Mouse (Mus musculus): ENCODE measurements around the gene Myl6b. TPM values are rescaled to one million over a fixed set of nuclear protein-coding genes. Genes with fewer than 3 reads are reported as not detected.

Gene Myl6b
- 1 to 10 TPM; 2.3 to 2.7 TPM for total RNA-seq (2023)

DNA sequence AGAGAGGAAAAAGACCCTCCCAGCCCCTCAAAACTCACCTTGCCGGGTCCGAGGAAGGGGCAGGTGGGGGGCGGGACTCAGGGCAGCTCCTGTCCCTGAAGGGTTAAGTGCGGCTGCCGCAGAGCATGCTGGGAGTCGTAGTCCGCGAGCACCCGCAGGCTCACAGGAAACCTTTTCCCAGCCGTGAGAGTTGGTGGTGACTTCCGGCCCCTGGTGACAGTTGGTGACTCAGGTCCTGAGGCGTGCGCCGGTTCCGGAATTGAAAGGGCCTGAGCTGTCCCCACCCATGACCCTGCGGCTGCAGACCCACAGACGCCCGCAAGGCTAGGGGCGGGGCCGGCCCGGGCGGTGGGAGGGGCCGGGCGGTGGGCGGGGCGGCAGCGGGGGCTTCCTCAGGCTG, at the start of gene Myl6b:
TSS of gene Myl6b (minus strand) at position 96 of the 400 bp plus-strand sequence.

DNA sequence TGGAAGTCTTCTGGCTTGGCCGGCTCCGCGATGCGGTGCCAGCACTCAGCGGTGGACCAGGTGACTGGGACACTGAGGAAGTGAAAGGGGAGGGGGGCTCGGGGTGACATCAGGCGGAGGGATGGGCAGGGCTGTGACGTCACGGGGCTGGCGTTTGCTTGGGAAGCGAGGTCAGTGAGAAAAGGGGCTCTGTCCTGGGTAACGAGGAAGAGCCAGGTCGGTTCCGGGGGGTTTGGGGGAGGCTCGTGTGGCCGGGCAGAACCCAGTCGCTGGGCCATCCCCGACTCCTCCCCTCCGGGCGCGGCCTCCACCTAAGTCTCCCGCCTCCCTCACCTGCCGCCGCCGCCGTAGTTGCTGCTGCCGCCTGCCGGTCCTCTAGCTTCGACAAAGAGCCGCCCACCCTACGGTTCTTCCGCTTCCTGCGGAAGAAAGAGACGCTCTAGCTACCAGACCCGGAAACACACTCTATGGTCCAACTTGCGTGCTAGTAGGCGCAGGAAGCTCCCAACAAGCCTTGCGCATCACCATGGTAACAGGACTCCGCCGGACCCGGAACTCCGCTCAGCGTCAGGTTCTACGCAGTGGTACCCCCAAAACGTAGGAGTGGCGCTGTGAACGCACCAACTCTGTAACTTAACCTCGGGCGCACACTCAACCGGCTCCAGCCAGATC, 49.0 kb upstream of the Myl6b start, which contains the start of gene Zc3h10:
TSS of gene Zc3h10 (minus strand) at position 414 of the 672 bp plus-strand sequence.

DNA sequence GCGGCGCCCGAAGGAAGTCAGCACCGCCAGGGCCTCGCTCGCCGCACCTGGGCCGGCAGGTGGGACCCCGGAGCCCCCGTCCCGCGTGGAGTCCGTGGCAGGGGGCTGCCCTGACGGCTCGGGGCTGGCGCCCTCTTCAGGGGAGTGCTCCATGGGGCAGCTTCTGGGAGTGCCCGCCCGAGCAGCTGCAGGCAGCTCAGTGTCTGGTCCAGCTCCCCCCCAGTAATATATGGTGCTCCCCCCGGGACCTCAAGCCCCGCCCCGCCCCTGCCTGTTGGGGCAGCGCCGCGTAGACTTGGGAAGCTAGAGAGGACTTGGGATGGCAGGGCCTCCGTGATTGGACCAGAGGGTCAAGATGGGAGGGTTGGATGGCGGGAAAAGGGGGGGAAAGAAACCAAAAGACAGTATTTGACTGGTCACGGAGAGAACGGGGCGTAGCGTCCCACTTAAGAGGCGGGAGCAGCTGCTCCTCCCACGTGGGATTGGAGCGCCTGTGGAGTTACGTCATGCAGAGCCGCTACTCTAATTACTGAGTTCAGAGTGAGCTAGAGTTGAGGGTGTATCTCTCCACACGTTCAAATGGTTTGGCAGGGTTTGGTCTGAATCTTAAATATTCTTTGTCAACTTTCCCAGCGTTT, 27.3 kb upstream of the Myl6b start, which contains the start of gene Esyt1:
TSS of gene Esyt1 (minus strand) at position 201 of the 638 bp plus-strand sequence.

DNA sequence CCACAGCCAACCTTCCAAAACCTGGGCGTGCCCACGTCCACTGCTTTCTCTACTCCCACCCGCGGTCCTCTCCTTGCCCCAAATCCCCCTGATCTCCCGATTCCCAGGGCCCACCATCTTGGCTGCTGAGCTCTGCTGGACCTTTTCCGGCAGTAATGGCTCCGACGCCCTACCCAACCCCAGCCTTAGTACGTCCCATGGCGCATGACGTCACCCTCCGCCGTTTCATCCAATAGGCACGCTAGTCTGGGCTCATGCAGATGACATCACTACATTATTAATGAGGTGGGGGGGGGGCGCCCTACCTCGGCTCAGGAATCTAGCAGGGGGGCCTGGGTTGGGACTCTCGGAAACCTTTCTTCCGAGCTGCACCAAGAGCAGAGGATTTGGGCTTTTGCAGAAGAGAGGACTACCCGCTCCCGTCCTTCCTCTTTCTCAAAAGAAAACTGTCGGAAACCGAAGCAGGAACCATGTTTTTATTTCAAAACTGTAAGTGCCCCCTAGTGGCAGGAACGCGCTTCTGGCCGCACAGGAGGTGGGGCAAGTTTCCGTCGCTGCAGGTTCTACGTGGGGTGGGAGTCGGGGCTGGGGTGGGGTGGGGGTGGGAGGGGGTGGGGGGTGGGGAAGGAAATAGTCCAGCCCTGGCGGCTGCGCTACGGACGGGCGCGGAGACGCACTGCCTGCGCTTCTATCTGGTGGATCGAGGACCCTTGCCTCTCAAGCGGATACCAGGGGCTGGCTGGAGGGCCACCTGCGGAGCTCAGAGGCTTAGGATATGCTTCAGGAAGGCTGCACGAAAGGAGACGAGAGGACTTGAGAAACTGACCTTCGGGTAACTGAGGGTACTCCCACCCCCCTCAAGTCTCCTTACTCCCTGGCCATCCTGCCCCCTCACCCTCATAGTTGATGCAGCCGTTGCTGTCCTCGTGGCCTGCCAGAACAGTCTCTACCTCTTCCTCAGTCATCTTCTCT, 4.5 kb downstream of the Myl6b start, which contains the start of gene Myl6:
TSS of gene Myl6 (minus strand) at position 451 of the 972 bp plus-strand sequence.

DNA sequence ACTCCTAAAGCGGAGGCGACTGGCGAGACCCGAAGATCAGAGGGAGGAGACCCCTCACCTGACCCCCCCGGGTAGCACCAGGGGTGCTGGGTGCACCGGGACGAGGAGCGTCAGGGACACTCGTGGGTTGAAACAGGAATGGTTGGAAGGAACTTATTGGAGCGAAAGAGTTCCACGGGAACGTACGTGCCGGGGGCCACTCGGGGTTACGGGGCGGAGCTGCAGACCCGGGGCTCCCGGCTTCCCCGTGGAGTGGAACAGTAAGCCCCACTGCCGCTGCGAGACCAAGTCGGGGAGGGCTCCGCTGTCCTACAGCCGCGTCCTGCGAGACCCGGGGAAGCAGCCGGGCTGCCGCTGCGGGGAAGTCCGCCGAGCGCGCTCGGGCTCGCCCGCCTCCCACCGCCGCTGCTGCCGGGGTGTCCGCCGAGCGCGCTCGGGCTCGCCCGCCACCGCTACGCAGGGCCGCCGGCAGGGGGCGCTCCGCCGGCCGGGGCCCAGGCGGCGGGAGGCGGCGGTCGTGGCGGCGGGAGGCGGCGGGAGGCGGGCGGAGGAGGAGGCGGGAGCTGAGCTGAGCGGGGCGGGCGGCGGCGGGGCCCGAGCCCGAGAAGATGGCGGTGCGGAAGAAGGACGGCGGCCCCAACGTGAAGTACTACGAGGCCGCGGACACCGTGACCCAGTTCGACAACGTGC, 39.6 kb downstream of the Myl6b start, which contains the start of gene Smarcc2:
TSS of gene Smarcc2 (plus strand) at position 530 of the 690 bp plus-strand sequence.

Other genes with a start within 250 kb of the Myl6b start
- under 1 TPM in 1 of 2 experiments, not detected in 1; 0.46 TPM for gene Apon, start 244.6 kb downstream of the Myl6b start, total RNA-seq (2023)
- gene Apof, start 230.0 kb downstream of the Myl6b start, total RNA-seq (2023) = not detected
- gene Stat2, start 228.1 kb downstream of the Myl6b start, total RNA-seq (2023) = 10 to 100 TPM; 36.7 to 45.1 TPM
- not detected for gene Il23a, start 199.9 kb downstream of the Myl6b start, total RNA-seq (2023)
- 10 to 100 TPM; 30.3 to 33.9 TPM for gene Pan2, start 195.3 kb downstream of the Myl6b start, total RNA-seq (2023)
- gene Cnpy2, start 176.2 kb downstream of the Myl6b start, total RNA-seq (2023) = 10 to 100 TPM; 34.4 to 34.6 TPM
- 100 to 1,000 TPM; 101 to 107 TPM for gene Cs, start 161.0 kb downstream of the Myl6b start, total RNA-seq (2023)
- 10 to 100 TPM; 15.7 to 16.2 TPM for gene Coq10a, start 129.7 kb downstream of the Myl6b start, total RNA-seq (2023)
- 10 to 100 TPM; 39.9 to 40.3 TPM for gene Ankrd52, start 121.6 kb downstream of the Myl6b start, total RNA-seq (2023)
- not detected for gene Slc39a5, start 97.5 kb downstream of the Myl6b start, total RNA-seq (2023)
- 10 to 100 TPM; 36.2 to 39.9 TPM for gene Nabp2, start 87.2 kb downstream of the Myl6b start, total RNA-seq (2023)
- 10 to 100 TPM; 34.9 to 38.0 TPM for gene Rnf41, start 87.0 kb downstream of the Myl6b start, total RNA-seq (2023)
- 10 to 100 TPM; 94.8 to 95.9 TPM for gene Smarcc2, start 39.4 kb downstream of the Myl6b start, total RNA-seq (2023)
- gene Myl6, start 4.5 kb downstream of the Myl6b start, total RNA-seq (2023) = 1,000 to 10,000 TPM; 1,082 to 1,094 TPM
- gene Esyt1, start 27.2 kb upstream of the Myl6b start, total RNA-seq (2023) = 100 to 1,000 TPM; 141 to 160 TPM
- gene Zc3h10, start 49.1 kb upstream of the Myl6b start, total RNA-seq (2023) = 10 to 100 TPM; 25.3 to 27.3 TPM
- 1,000 to 10,000 TPM; 1,718 to 1,914 TPM for gene Rpl41, start 50.6 kb upstream of the Myl6b start, total RNA-seq (2023)
- 10 to 100 TPM; 50.1 to 53.8 TPM for gene Pa2g4, start 67.3 kb upstream of the Myl6b start, total RNA-seq (2023)
- 1 to 10 TPM in 1 of 2 experiments, under 1 TPM in 1; 0.85 to 1.1 TPM for gene Erbb3, start 91.0 kb upstream of the Myl6b start, total RNA-seq (2023)
- gene Rps26, start 128.1 kb upstream of the Myl6b start, total RNA-seq (2023) = 100 to 1,000 TPM; 512 to 560 TPM
- gene Ikzf4, start 147.3 kb upstream of the Myl6b start, total RNA-seq (2023) = not detected
- 1 to 10 TPM; 3.1 to 4.9 TPM for gene Suox, start 175.4 kb upstream of the Myl6b start, total RNA-seq (2023)
- 100 to 1,000 TPM; 108 to 111 TPM for gene Rab5b, start 197.6 kb upstream of the Myl6b start, total RNA-seq (2023)
- 1 to 10 TPM; 2.4 to 3.0 TPM for gene Pmel, start 205.5 kb upstream of the Myl6b start, total RNA-seq (2023)
- gene Cdk2, start 206.3 kb upstream of the Myl6b start, total RNA-seq (2023) = 10 to 100 TPM; 81.0 to 81.2 TPM
- gene Dgka, start 246.2 kb upstream of the Myl6b start, total RNA-seq (2023) = 10 to 100 TPM; 42.5 to 51.0 TPM
- 10 to 100 TPM; 18.2 to 22.3 TPM for gene Pym1, start 249.2 kb upstream of the Myl6b start, total RNA-seq (2023)

Measured in neutrophil, adult 83 days (primary cell).